Mouse (Mus musculus) intestine, embryonic 15.5 days (tissue): ENCODE measurements around the gene Psenen. TPM values are rescaled to one million over a fixed set of nuclear protein-coding genes. Genes with fewer than 3 reads are reported as not detected.
A peak's percentile ranks its signal among the peaks of the same experiment; 100 is the strongest.

Experiments
- ATAC-seq: fragments of 200-750 bp; cut with Nextera tagmentation; 2 replicates; pipeline ENCODE4 v1.8.0; 2017; ENCODE audit warnings: moderate TSS enrichment, moderate library complexity
- H3K27ac ChIP-seq: fragments of 300-500 bp; sonication (generic); 2 replicates; pipeline ENCODE4 v1.5.1; 2015; ENCODE audit warnings: mild to moderate bottlenecking, inconsistent platforms
- H3K27me3 ChIP-seq: fragments of 300-500 bp; sonication (generic); replicated peaks from 2 replicates; pipeline ENCODE4 v1.6.1; 2015; ENCODE audit warnings: inconsistent platforms
- H3K36me3 ChIP-seq: fragments of 300-500 bp; sonication (generic); 2 replicates; pipeline ENCODE4 v1.6.1; 2015; ENCODE audit warnings: inconsistent platforms
- H3K4me1 ChIP-seq: fragments of 300-500 bp; sonication (generic); replicated peaks from 2 replicates; pipeline ENCODE4 v1.6.1; 2015; ENCODE audit warnings: inconsistent platforms
- H3K4me2 ChIP-seq: fragments of 300-500 bp; sonication (generic); replicated peaks from 2 replicates; pipeline ENCODE4 v1.6.1; 2015; ENCODE audit warnings: mild to moderate bottlenecking, inconsistent platforms
- H3K4me3 ChIP-seq: fragments of 300-500 bp; sonication (generic); replicated peaks from 2 replicates; pipeline ENCODE4 v1.5.1; 2015; ENCODE audit warnings: inconsistent platforms
- H3K9ac ChIP-seq: fragments of 300-500 bp; sonication (generic); 2 replicates; pipeline ENCODE4 v1.6.1; 2015; ENCODE audit warnings: inconsistent platforms
- H3K9me3 ChIP-seq: fragments of 300-500 bp; sonication (generic); 2 replicates; pipeline ENCODE4 v1.6.1; 2016; ENCODE audit warnings: inconsistent platforms
- WGBS: fragments of 180-500 bp; shearing (Covaris S2); methylation state at CpG from one replicate; pipeline ENCODE4 v1.1.7; 2015; 5-methylcytosine and 5-hydroxymethylcytosine counted together
- polyA plus RNA-seq: library from polyadenylated mRNA; unstranded; fragments of >200 nt; fragmentation: Nextera tagmentation; extraction: Ambion mirVana; gene quantifications from 2 replicates; pipeline ENCODE4 v1.2.1, GENCODE M21; 2015

The Psenen gene
- 148 and 151 TPM in 2 replicates for polyA plus RNA-seq

GRCm38 (mm10) chr7:30563117-30563905, at the start of gene Psenen, which contains the start of the genes U2af1l4 and Gm49396:
Gene Psenen (minus strand): TSS chr7:30563627.
Gene U2af1l4 (plus strand): TSS chr7:30563301.
Gene Gm49396 (plus strand): TSS chr7:30563344.
- Histone ChIP-seq H3K4me2 (peak within 1 kb of the TSS; percentile 77), H3K4me1 (peaks cover 18% of the 10 kb centered on the region; the same call in 1 of the 2 replicates), H3K4me3 (peak within 1 kb of the TSS; percentile 67), H3K27me3 (no peaks in the 10 kb centered on the region), H3K9me3 (no peaks in the 10 kb centered on the region), H3K27ac (peak within 1 kb of the TSS; percentile 96), H3K9ac (peak within 1 kb of the TSS; percentile 70), H3K36me3 (peaks cover 18% of the 10 kb centered on the region; the same call in 1 of the 2 replicates)
- ATAC-seq = peak; percentile 90
- 0% methylated on average over 45 of the region's 45 CpGs for WGBS

GRCm38 (mm10) chr7:30612654-30613402, 49.4 kb upstream of the Psenen start, which contains the start of gene Upk1a:
Gene Upk1a (minus strand): TSS chr7:30612847.
- peaks cover 15% of the 10 kb centered on the region for H3K36me3 ChIP-seq
- no peak within 1 kb of the TSS for H3K9ac ChIP-seq
- WGBS = 47% methylated on average over 8 of the region's 8 CpGs
- no peaks in the 10 kb centered on the region for H3K27me3 ChIP-seq
- no peak within 1 kb of the TSS for H3K4me3 ChIP-seq
- no peaks in the 10 kb centered on the region for H3K9me3 ChIP-seq
- peak; percentile 48 for ATAC-seq
- peaks cover 18% of the 10 kb centered on the region for H3K4me1 ChIP-seq
- H3K27ac ChIP-seq = peak within 1 kb of the TSS; percentile 23; the same call in 1 of the 2 replicates
- H3K4me2 ChIP-seq = peak within 1 kb of the TSS; percentile 30

GRCm38 (mm10) chr7:30610043-30610442, 46.6 kb upstream of the Psenen start:
- peak; percentile 44 for ATAC-seq
- Histone ChIP-seq H3K4me2 (no peak overlapping the region), H3K9ac (no peak overlapping the region), H3K4me1 (peaks cover 20% of the 10 kb centered on the region), H3K27me3 (no peaks in the 10 kb centered on the region), H3K4me3 (no peak overlapping the region), H3K36me3 (no peaks in the 10 kb centered on the region), H3K27ac (peak overlapping the region; percentile 13; the same call in 1 of the 2 replicates), H3K9me3 (no peaks in the 10 kb centered on the region)
- WGBS = 45% methylated on average over 7 of the region's 7 CpGs

- H3K4me3 ChIP-seq = no peak overlapping the region
- no peaks in the 10 kb centered on the region for H3K27me3 ChIP-seq
- peaks cover 20% of the 10 kb centered on the region for H3K4me1 ChIP-seq
- H3K27ac ChIP-seq = no peak overlapping the region
- H3K9ac ChIP-seq = no peak overlapping the region
- ATAC-seq = no peak
- H3K4me2 ChIP-seq = no peak overlapping the region
- H3K36me3 ChIP-seq = no peaks in the 10 kb centered on the region
- WGBS = 53% methylated on average over 16 of the region's 16 CpGs
- no peaks in the 10 kb centered on the region for H3K9me3 ChIP-seq
Measured at GRCm38 (mm10) chr7:30608476-30608875, 45.0 kb upstream of the Psenen start.

- no peak overlapping the region for H3K27ac ChIP-seq
- 25% methylated on average over 8 of the region's 8 CpGs for WGBS
- peak; percentile 46 for ATAC-seq
- H3K36me3 ChIP-seq = no peaks in the 10 kb centered on the region
- H3K4me1 ChIP-seq = peaks cover 16% of the 10 kb centered on the region
- H3K9ac ChIP-seq = no peak overlapping the region
- H3K9me3 ChIP-seq = no peaks in the 10 kb centered on the region
- no peak overlapping the region for H3K4me3 ChIP-seq
- H3K4me2 ChIP-seq = no peak overlapping the region
- no peaks in the 10 kb centered on the region for H3K27me3 ChIP-seq
Measured at GRCm38 (mm10) chr7:30607706-30608309, 44.4 kb upstream of the Psenen start.

GRCm38 (mm10) chr7:30604944-30605343, 41.5 kb upstream of the Psenen start:
- no peaks in the 10 kb centered on the region for H3K36me3 ChIP-seq
- H3K27me3 ChIP-seq = no peaks in the 10 kb centered on the region
- WGBS = 88% methylated on average over 8 of the region's 8 CpGs
- no peak overlapping the region for H3K9ac ChIP-seq
- H3K4me3 ChIP-seq = no peak overlapping the region
- no peak overlapping the region for H3K4me2 ChIP-seq
- peaks cover 14% of the 10 kb centered on the region; the same call in 1 of the 2 replicates for H3K4me1 ChIP-seq
- no peak for ATAC-seq
- no peak overlapping the region for H3K27ac ChIP-seq
- H3K9me3 ChIP-seq = no peaks in the 10 kb centered on the region

- no peaks in the 10 kb centered on the region for H3K9me3 ChIP-seq
- no peaks in the 10 kb centered on the region for H3K27me3 ChIP-seq
- H3K9ac ChIP-seq = no peak overlapping the region
- peaks cover 11% of the 10 kb centered on the region for H3K4me1 ChIP-seq
- 59% methylated on average over 8 of the region's 8 CpGs for WGBS
- no peak overlapping the region for H3K4me3 ChIP-seq
- no peak overlapping the region for H3K4me2 ChIP-seq
- ATAC-seq = no peak
- no peak overlapping the region for H3K27ac ChIP-seq
- H3K36me3 ChIP-seq = no peaks in the 10 kb centered on the region
Measured at GRCm38 (mm10) chr7:30604424-30604823, 41.0 kb upstream of the Psenen start.

- Histone ChIP-seq H3K4me2 (no peak overlapping the region), H3K27ac (peak overlapping the region; percentile 27; the same call in 1 of the 2 replicates), H3K9me3 (no peaks in the 10 kb centered on the region), H3K9ac (no peak overlapping the region), H3K4me1 (peaks cover 3% of the 10 kb centered on the region; the same call in 1 of the 2 replicates), H3K27me3 (no peaks in the 10 kb centered on the region), H3K36me3 (no peaks in the 10 kb centered on the region), H3K4me3 (no peak overlapping the region)
- 23% methylated on average over 3 of the region's 3 CpGs for WGBS
- ATAC-seq = peak; percentile 84
Measured at GRCm38 (mm10) chr7:30602583-30602982, 39.2 kb upstream of the Psenen start.

- Histone ChIP-seq H3K4me3 (no peak overlapping the region), H3K36me3 (no peaks in the 10 kb centered on the region), H3K4me1 (peaks cover 3% of the 10 kb centered on the region; the same call in 1 of the 2 replicates), H3K4me2 (no peak overlapping the region), H3K9ac (no peak overlapping the region), H3K9me3 (no peaks in the 10 kb centered on the region), H3K27ac (peak overlapping the region; percentile 22), H3K27me3 (no peaks in the 10 kb centered on the region)
- 69% methylated on average over 7 of the region's 7 CpGs for WGBS
- no peak for ATAC-seq
Measured at GRCm38 (mm10) chr7:30600651-30601050, 37.2 kb upstream of the Psenen start.

- Histone ChIP-seq H3K9ac (no peak overlapping the region), H3K27ac (peak overlapping the region; percentile 40), H3K4me2 (peak overlapping the region; percentile 30), H3K36me3 (no peaks in the 10 kb centered on the region), H3K4me1 (peaks cover 3% of the 10 kb centered on the region; the same call in 1 of the 2 replicates), H3K27me3 (no peaks in the 10 kb centered on the region), H3K4me3 (no peak overlapping the region), H3K9me3 (no peaks in the 10 kb centered on the region)
- 2% methylated on average over 16 of the region's 16 CpGs for WGBS
- peak; percentile 93 for ATAC-seq
Measured at GRCm38 (mm10) chr7:30599933-30600353, 36.5 kb upstream of the Psenen start.

GRCm38 (mm10) chr7:30598786-30599185, 35.4 kb upstream of the Psenen start, which contains the start of gene Zbtb32:
Gene Zbtb32 (minus strand): TSS chr7:30598909.
- Histone ChIP-seq H3K4me1 (peaks cover 7% of the 10 kb centered on the region), H3K27ac (0 out of 2 replicates have a peak within 1 kb of the TSS, but pooled peaks have one; percentile 40), H3K27me3 (no peaks in the 10 kb centered on the region), H3K36me3 (no peaks in the 10 kb centered on the region), H3K4me2 (peak within 1 kb of the TSS; percentile 30), H3K4me3 (no peak within 1 kb of the TSS), H3K9ac (no peak within 1 kb of the TSS), H3K9me3 (no peaks in the 10 kb centered on the region)
- no peak for ATAC-seq
- 93% methylated on average over 12 of the region's 12 CpGs for WGBS

- Histone ChIP-seq H3K36me3 (no peaks in the 10 kb centered on the region), H3K27me3 (no peaks in the 10 kb centered on the region), H3K4me3 (no peak overlapping the region), H3K27ac (no peak overlapping the region), H3K9me3 (no peaks in the 10 kb centered on the region), H3K9ac (no peak overlapping the region), H3K4me1 (peaks cover 13% of the 10 kb centered on the region), H3K4me2 (no peak overlapping the region)
- ATAC-seq = no peak
- WGBS = 84% methylated on average over 5 of the region's 5 CpGs
Measured at GRCm38 (mm10) chr7:30596811-30597210, 33.4 kb upstream of the Psenen start.
